16 mouse cellular contexts compared by ENCODE assay signal in genomic region chr15:97170074-97170473, GRCm38 (mm10).
A peak's percentile ranks its signal among the peaks of the same experiment; 100 is the strongest.
DNase-seq lines count a peak whose midpoint lies in the region; ATAC-seq and TF ChIP-seq lines count a peak whose summit lies in the region.
"Had no signal": no experiment of that assay in that cellular context is flagged by ENCODE, and none has a peak within 500 bp of the region (broad histone marks: within the 10 kb centered on the region; RNA-seq: fewer than 3 reads in every experiment).

No protein-coding gene starts in this region.

- H3K36me3 ChIP-seq in lung, postnatal 0 days (ENCODE audit: insufficient read depth, low read length), result no peaks in the 10 kb centered on the region
- H3K36me3 ChIP-seq in heart, adult 2 months (ENCODE audit: control insufficient read depth, insufficient read depth, low read length), result no peaks in the 10 kb centered on the region
- H3K36me3 ChIP-seq in intestine, postnatal 0 days (ENCODE audit: control insufficient read depth, insufficient read depth), result no peaks in the 10 kb centered on the region
- no peaks in the 10 kb centered on the region for H3K36me3 ChIP-seq in hindbrain, embryonic 16.5 days (ENCODE audit: control insufficient read depth, insufficient read depth, low read length)
- H3K36me3 ChIP-seq: lung, embryonic 15.5 days had no signal

- H3K9ac ChIP-seq in lung, postnatal 0 days (replicated peaks; ENCODE audit: low read depth), result no peak overlapping the region
- no peak overlapping the region for H3K9ac ChIP-seq in heart, adult 2 months (ENCODE audit: low read depth, low read length)
- H3K9ac ChIP-seq in intestine, postnatal 0 days (ENCODE audit: low read depth, low read length), result no peak overlapping the region
- no peak overlapping the region for H3K9ac ChIP-seq in hindbrain, embryonic 16.5 days (ENCODE audit: low read depth, low read length)
- H3K9ac ChIP-seq: lung, embryonic 15.5 days had no signal

- H3K4me2 ChIP-seq in lung, postnatal 0 days (replicated peaks; ENCODE audit: low read depth, low read length), result no peak overlapping the region
- no peak overlapping the region for H3K4me2 ChIP-seq in intestine, postnatal 0 days (replicated peaks; ENCODE audit: low read depth)
- no peak overlapping the region for H3K4me2 ChIP-seq in hindbrain, embryonic 16.5 days (ENCODE audit: low read length)
- H3K4me2 ChIP-seq: lung, embryonic 15.5 days; midbrain, embryonic 11.5 days had no signal

- intact Hi-C loops in heart, adult 2 months (cut with DNase I), result no loop called here
- intact Hi-C loops in heart, postnatal 14 days (cut with DNase I), result no loop called here

- no peak for TF ChIP-seq EP300 in lung, postnatal 0 days (IDR thresholded peaks at IDR 0.05)
- TF ChIP-seq EP300 in heart, adult 2 months (IDR thresholded peaks at IDR 0.05; ENCODE audit: insufficient read depth, low read depth, low read length), result peak; percentile 90

- no peak for TF ChIP-seq POLR2A in lung, adult 2 months (IDR thresholded peaks at IDR 0.05; ENCODE audit: borderline replicate concordance, extremely low read depth, low read depth, low read length)
- no peak for TF ChIP-seq POLR2A in heart, adult 2 months (IDR thresholded peaks at IDR 0.05; ENCODE audit: insufficient read depth, low read depth, low read length)

- no peak overlapping the region for H3K27ac ChIP-seq in lung, postnatal 0 days (ENCODE audit: low read length)
- peak overlapping the region; percentile 73 for H3K27ac ChIP-seq in heart, adult 2 months
- no peak overlapping the region for H3K27ac ChIP-seq in intestine, postnatal 0 days (ENCODE audit: low read depth, low read length)
- H3K27ac ChIP-seq in hindbrain, embryonic 16.5 days (ENCODE audit: low read depth, low read length), result no peak overlapping the region
- H3K27ac ChIP-seq: lung, embryonic 15.5 days had no signal

- no peak for ATAC-seq in lung, postnatal 0 days
- ATAC-seq in intestine, postnatal 0 days, result no peak
- no peak for ATAC-seq in hindbrain, embryonic 16.5 days
- ATAC-seq: CD4-positive, CD25-positive, alpha-beta regulatory T cell, adult 4 months; forebrain, embryonic 16.5 days; intestine, embryonic 16.5 days had no signal

- H3K9me3 ChIP-seq in lung, postnatal 0 days (ENCODE audit: low read length), result no peaks in the 10 kb centered on the region
- no peaks in the 10 kb centered on the region for H3K9me3 ChIP-seq in intestine, postnatal 0 days (ENCODE audit: control insufficient read depth)
- H3K9me3 ChIP-seq in hindbrain, embryonic 16.5 days (ENCODE audit: control insufficient read depth, low read length), result no peaks in the 10 kb centered on the region
- H3K9me3 ChIP-seq: lung, embryonic 15.5 days had no signal

- TF ChIP-seq CTCF in lung, postnatal 0 days (IDR thresholded peaks at IDR 0.05), result no peak
- TF ChIP-seq CTCF in lung, adult 2 months (IDR thresholded peaks at IDR 0.05; ENCODE audit: insufficient read depth, low read length), result no peak
- TF ChIP-seq CTCF in heart, adult 2 months (IDR thresholded peaks at IDR 0.05), result no peak
- TF ChIP-seq CTCF in intestine, postnatal 0 days (IDR thresholded peaks at IDR 0.05; ENCODE audit: low read depth), result no peak

- 36% methylated on average over 6 of the region's 6 CpGs for WGBS in lung, postnatal 0 days
- WGBS in lung, adult 2 months, result 41% methylated on average over 6 of the region's 6 CpGs
- 60% methylated on average over 6 of the region's 6 CpGs for WGBS in heart, adult 2 months
- 61% methylated on average over 6 of the region's 6 CpGs for WGBS in intestine, postnatal 0 days
- 57% methylated on average over 6 of the region's 6 CpGs for WGBS in hindbrain, embryonic 16.5 days

- no peaks in the 10 kb centered on the region for H3K4me1 ChIP-seq in lung, postnatal 0 days (ENCODE audit: insufficient read depth, low read depth, low read length)
- no peaks in the 10 kb centered on the region for H3K4me1 ChIP-seq in lung, adult 2 months (ENCODE audit: control insufficient read depth, insufficient read depth, low read length)
- no peaks in the 10 kb centered on the region for H3K4me1 ChIP-seq in heart, adult 2 months (ENCODE audit: control insufficient read depth, insufficient read depth, low read length)
- no peaks in the 10 kb centered on the region for H3K4me1 ChIP-seq in intestine, postnatal 0 days (replicated peaks; ENCODE audit: control insufficient read depth, insufficient read depth, low read length)
- H3K4me1 ChIP-seq in hindbrain, embryonic 16.5 days (ENCODE audit: control insufficient read depth, insufficient read depth, low read depth, low read length), result peaks cover under 1% of the 10 kb centered on the region; the same call in 1 of the 2 replicates

- H3K27me3 ChIP-seq in lung, postnatal 0 days (replicated peaks; ENCODE audit: insufficient read depth, low read length), result no peaks in the 10 kb centered on the region
- H3K27me3 ChIP-seq in heart, adult 2 months (ENCODE audit: control insufficient read depth, insufficient read depth, low read length), result no peaks in the 10 kb centered on the region
- no peaks in the 10 kb centered on the region for H3K27me3 ChIP-seq in intestine, postnatal 0 days (replicated peaks; ENCODE audit: control insufficient read depth, insufficient read depth, low read length)
- H3K27me3 ChIP-seq in hindbrain, embryonic 16.5 days (replicated peaks; ENCODE audit: control insufficient read depth, insufficient read depth, low read length), result no peaks in the 10 kb centered on the region
- H3K27me3 ChIP-seq: lung, embryonic 15.5 days had no signal

- DNase-seq in lung, postnatal 0 days (ENCODE audit: low spot score), result peak; percentile 35
- no peak for DNase-seq in lung, adult 2 months
- peak; percentile 55 to 82 for DNase-seq in heart, adult 2 months
- peak; percentile 51 to 66 for DNase-seq in heart, postnatal 14 days
- DNase-seq in left cerebral cortex, adult 8-10 months (ENCODE audit: low spot score in 2 of 2), result no peak
- DNase-seq in embryo, embryonic 10 days (ENCODE audit: low spot score), result no peak
- DNase-seq: cerebellum, adult 8-10 months; kidney, postnatal 10 days; right cerebral cortex, postnatal 14 days had no signal

- no peaks in the 10 kb centered on the region for H3K79me2 ChIP-seq in heart, adult 2 months (replicated peaks; ENCODE audit: control insufficient read depth, insufficient read depth, low read length)

- no peak overlapping the region for H3K4me3 ChIP-seq in lung, postnatal 0 days (ENCODE audit: low read depth, low read length)
- H3K4me3 ChIP-seq in lung, adult 2 months (replicated peaks; ENCODE audit: extremely low read depth, low read depth, low read length), result no peak overlapping the region
- no peak overlapping the region for H3K4me3 ChIP-seq in heart, adult 2 months
- no peak overlapping the region for H3K4me3 ChIP-seq in intestine, postnatal 0 days (ENCODE audit: low read depth, low read length)
- H3K4me3 ChIP-seq in hindbrain, embryonic 16.5 days (ENCODE audit: low read length), result no peak overlapping the region
- H3K4me3 ChIP-seq: lung, embryonic 15.5 days had no signal

Comparison
In these comparisons a context has a peak if more than half of its experiments do, and no peak if none do; other contexts are left out.
1. DNase-seq: peak in lung, postnatal 0 days (single experiment), heart, adult 2 months (2 of 2) and heart, postnatal 14 days (2 of 2); none in lung, adult 2 months (single experiment), left cerebral cortex, adult 8-10 months (0 of 2) and embryo, embryonic 10 days (single experiment).